Mouse (Mus musculus): ENCODE measurements around the gene Zfp536.

DNA sequence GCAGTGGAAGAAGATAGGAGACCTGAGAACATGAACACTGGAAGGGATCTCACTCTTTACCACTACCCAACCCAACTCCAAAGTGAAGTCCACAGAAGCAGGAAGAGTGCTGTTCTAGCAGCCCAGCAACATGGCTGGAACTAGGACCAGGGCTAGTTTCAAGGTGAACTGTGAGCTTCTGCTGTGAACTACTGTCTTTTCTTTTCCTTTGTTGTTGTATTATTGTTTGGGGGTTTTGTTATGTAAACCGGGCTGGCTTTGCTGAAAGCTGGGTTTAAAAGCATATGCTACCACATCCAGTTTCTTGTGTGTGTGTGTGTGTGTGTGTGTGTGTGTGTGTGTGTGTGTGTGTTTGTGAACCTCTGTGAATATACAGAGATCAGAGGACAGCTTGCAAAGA, 216.6 kb downstream of the Zfp536 start:
- TF ChIP-seq CTCF (IDR thresholded peaks at IDR 0.05; ENCODE audit: low read depth) (no peak), EP300 (IDR thresholded peaks at IDR 0.05; ENCODE audit: low read depth) (no peak)

Measured in heart, postnatal 0 days (tissue).